Mouse (Mus musculus): ENCODE measurements at regions not wholly inside any gene's neighbourhood (a gene's known extent, or its start where the extent isn't known, plus 50 kb on each side); places are given as distances from the start of the nearest gene placed in this dataset.
"Not testable (repeated sequence)": the region's sequence is repeated elsewhere in the genome, so short reads cannot be mapped to it uniquely, and the experiment has no call there.

DNA sequence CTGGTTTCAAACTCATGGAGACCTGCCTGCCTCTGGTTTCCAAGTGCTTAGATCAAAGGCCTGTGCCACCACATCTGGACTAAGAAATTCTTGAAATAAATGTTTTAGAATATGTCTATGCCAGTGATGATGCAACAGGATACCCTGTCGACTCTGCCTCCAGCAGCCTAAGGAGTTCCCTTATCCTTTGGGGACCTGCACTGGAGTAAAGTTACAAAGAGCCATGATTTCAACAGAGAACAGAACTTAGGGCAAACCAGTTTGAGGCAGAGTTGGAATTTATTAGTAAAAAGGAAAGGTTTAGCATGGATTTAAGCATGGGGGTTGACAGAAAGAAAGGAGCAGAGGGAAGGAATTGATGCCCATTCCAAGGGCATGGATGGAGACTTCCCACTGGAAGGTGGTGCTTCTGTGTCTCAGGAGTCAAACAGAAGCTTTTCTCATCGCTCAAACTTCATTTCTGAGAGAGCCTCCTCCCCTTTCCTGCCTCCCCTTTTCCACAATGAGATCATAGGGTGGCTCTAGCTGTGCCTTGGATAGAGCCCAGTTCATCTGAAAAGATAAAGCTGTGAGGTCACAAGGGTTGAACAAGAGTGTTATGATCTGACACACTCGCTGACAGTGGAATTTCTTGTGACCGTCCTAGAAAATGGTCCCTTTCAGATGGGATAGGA lies 135.2 kb upstream of the Trim24 start:
- ATAC-seq (ENCODE audit: low FRiP score) (no peak), DNase-seq (ENCODE audit: low spot score) (no peak)
- no peaks in the 10 kb centered on the region; the same call in 1 of the 2 replicates for H3K4me1 ChIP-seq (replicated peaks; ENCODE audit: control insufficient read depth, insufficient read depth, low read length)
- no peak overlapping the region for H3K4me2 ChIP-seq (replicated peaks)
- no peaks in the 10 kb centered on the region for H3K27me3 ChIP-seq (ENCODE audit: control insufficient read depth, insufficient read depth, low read length)
- H3K36me3 ChIP-seq (replicated peaks; ENCODE audit: control insufficient read depth, insufficient read depth), result no peaks in the 10 kb centered on the region
- WGBS, result 76% methylated on average over 4 of the region's 4 CpGs
- 0 out of 2 replicates have a peak, but pooled peaks cover 8% of the 10 kb centered on the region for H3K9me3 ChIP-seq (ENCODE audit: control insufficient read depth, low read length)
- no peak overlapping the region for H3K27ac ChIP-seq
- no peak overlapping the region for H3K4me3 ChIP-seq (replicated peaks; ENCODE audit: low read length)
- no peak overlapping the region for H3K9ac ChIP-seq

DNA sequence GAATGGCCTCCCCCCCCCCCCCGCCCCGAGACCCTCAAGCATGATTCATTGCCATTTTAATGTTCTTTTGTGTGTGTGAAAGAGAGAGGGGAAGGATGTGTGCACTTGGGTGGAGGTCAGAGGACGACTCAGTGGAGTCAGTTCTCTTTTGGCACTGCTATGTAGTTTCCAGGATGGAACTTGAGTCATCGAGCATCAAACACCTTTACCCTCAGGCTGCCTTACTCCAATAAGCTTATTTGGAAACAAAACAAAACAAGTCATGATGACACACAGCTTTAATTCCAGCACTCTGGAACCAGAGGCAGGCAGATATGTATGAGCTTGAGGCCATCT lies 134.7 kb upstream of the Trim24 start:
- ATAC-seq (ENCODE audit: low FRiP score), result no peak
- Histone ChIP-seq H3K27ac (no peak overlapping the region), H3K9ac (no peak overlapping the region), H3K36me3 (replicated peaks; ENCODE audit: control insufficient read depth, insufficient read depth) (no peaks in the 10 kb centered on the region), H3K4me1 (replicated peaks; ENCODE audit: control insufficient read depth, insufficient read depth, low read length) (no peaks in the 10 kb centered on the region; the same call in 1 of the 2 replicates), H3K27me3 (ENCODE audit: control insufficient read depth, insufficient read depth, low read length) (no peaks in the 10 kb centered on the region), H3K4me3 (replicated peaks; ENCODE audit: low read length) (no peak overlapping the region), H3K4me2 (replicated peaks) (no peak overlapping the region), H3K9me3 (ENCODE audit: control insufficient read depth, low read length) (0 out of 2 replicates have a peak, but pooled peaks cover 8% of the 10 kb centered on the region)
- 73% methylated on average over 4 of the region's 4 CpGs for WGBS
- no peak for DNase-seq (ENCODE audit: low spot score)

DNA sequence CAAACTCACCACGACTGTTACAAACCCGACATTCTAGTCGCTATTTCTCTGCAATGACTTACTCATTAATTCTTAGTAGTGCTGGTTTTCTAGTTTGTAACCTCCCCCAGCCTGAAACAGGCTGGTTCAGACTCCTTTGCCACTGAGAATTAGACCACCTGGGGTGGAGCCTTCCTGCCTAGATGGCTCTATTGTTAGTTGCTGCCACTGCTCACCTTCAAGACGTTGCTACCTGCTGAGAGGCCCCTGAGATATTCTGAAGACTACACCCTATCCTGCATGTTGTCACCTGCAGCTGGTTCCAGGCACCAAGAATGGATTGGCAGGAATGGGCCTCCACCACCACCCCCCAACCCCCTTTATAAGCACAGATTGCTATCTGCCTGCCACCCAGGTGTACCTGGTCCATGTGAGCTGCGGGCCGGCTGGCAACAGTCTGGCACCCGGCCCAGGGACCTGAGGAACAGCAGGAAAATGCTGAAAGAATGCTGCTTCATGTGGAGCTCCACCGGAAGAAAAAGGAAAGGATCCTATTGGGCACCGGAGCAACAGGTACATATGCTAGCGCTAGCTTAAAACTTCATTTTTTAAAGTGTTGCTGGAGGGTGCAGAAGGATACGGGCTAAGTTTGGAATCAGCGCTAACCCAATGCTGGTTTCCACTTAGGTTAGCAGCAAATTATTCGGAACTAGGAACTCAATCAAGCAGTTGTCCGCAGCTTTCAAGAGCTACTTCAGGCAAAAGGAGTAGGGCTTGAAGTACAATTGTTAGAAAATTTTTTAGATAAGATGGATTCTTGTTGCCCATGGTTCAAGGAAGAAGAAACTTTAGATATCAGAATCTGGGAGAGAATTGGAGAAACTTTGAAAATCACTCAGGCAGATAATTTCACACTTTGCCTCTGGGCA lies 129.4 kb upstream of the Trim24 start:
- WGBS, result 86% methylated on average over 14 of the region's 14 CpGs
- Histone ChIP-seq H3K9me3 (ENCODE audit: control insufficient read depth, low read length) (0 out of 2 replicates have a peak, but pooled peaks cover 8% of the 10 kb centered on the region), H3K36me3 (replicated peaks; ENCODE audit: control insufficient read depth, insufficient read depth) (no peaks in the 10 kb centered on the region), H3K4me3 (replicated peaks; ENCODE audit: low read length) (no peak overlapping the region), H3K27ac (no peak overlapping the region), H3K9ac (no peak overlapping the region), H3K4me1 (replicated peaks; ENCODE audit: control insufficient read depth, insufficient read depth, low read length) (no peaks in the 10 kb centered on the region), H3K27me3 (ENCODE audit: control insufficient read depth, insufficient read depth, low read length) (no peaks in the 10 kb centered on the region), H3K4me2 (replicated peaks) (no peak overlapping the region)
- no peak for ATAC-seq (ENCODE audit: low FRiP score)
- DNase-seq (ENCODE audit: low spot score), result no peak

DNA sequence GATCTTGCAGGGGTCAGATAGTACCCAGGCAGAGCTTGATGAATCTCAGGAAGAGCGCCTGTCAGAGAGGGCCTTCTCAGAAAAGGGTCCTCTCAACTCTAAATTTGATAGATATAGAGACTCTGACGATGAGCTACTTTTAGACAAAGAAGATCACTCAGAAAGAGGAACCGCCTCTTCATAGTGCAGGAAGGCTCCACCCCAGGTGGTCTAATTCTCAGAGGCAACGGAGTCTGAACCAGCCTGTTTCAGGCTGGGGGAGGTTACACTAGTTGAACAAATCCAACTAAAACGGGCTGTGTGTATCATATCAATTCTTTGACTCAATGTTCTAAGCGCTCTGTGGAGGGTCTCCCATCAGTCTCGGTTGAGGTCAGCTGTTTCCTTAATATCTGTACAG lies 128.7 kb upstream of the Trim24 start:
- H3K9me3 ChIP-seq (ENCODE audit: control insufficient read depth, low read length), result 0 out of 2 replicates have a peak, but pooled peaks cover 14% of the 10 kb centered on the region
- not testable (repeated sequence) for ATAC-seq (ENCODE audit: low FRiP score); H3K9ac ChIP-seq; H3K4me3 ChIP-seq (replicated peaks; ENCODE audit: low read length); H3K27me3 ChIP-seq (ENCODE audit: control insufficient read depth, insufficient read depth, low read length); DNase-seq (ENCODE audit: low spot score); H3K27ac ChIP-seq; H3K4me1 ChIP-seq (replicated peaks; ENCODE audit: control insufficient read depth, insufficient read depth, low read length); H3K4me2 ChIP-seq (replicated peaks); H3K36me3 ChIP-seq (replicated peaks; ENCODE audit: control insufficient read depth, insufficient read depth)
- WGBS, result 68% methylated on average over 7 of the region's 7 CpGs

DNA sequence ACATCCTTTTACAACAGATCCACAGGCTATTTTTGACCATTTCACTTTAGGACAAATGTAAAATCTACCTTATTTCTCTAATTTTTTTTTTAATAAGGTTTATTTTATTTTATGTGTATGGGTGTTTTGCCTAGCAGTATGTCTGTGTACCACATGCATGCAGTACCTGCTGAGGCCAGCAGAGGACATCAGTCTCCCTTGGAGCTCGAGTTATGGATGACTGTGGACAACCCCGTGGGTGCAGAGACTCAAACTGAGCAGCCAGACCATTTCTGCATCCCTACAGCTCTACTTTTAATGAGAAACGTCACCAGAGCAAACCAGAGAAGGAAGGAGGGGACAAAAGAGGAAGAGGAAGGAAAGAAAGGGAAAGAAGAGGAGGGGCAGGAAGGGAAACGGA lies 125.9 kb upstream of the Trim24 start:
- ATAC-seq (ENCODE audit: low FRiP score) (no peak), DNase-seq (ENCODE audit: low spot score) (no peak)
- no peaks in the 10 kb centered on the region for H3K4me1 ChIP-seq (replicated peaks; ENCODE audit: control insufficient read depth, insufficient read depth, low read length)
- no peak overlapping the region for H3K4me3 ChIP-seq (replicated peaks; ENCODE audit: low read length)
- H3K27ac ChIP-seq, result no peak overlapping the region
- H3K9me3 ChIP-seq (ENCODE audit: control insufficient read depth, low read length), result 0 out of 2 replicates have a peak, but pooled peaks cover 6% of the 10 kb centered on the region
- WGBS, result 77% methylated on average over 4 of the region's 4 CpGs
- no peak overlapping the region for H3K9ac ChIP-seq
- H3K4me2 ChIP-seq (replicated peaks), result no peak overlapping the region
- H3K36me3 ChIP-seq (replicated peaks; ENCODE audit: control insufficient read depth, insufficient read depth), result no peaks in the 10 kb centered on the region
- H3K27me3 ChIP-seq (ENCODE audit: control insufficient read depth, insufficient read depth, low read length), result no peaks in the 10 kb centered on the region

DNA sequence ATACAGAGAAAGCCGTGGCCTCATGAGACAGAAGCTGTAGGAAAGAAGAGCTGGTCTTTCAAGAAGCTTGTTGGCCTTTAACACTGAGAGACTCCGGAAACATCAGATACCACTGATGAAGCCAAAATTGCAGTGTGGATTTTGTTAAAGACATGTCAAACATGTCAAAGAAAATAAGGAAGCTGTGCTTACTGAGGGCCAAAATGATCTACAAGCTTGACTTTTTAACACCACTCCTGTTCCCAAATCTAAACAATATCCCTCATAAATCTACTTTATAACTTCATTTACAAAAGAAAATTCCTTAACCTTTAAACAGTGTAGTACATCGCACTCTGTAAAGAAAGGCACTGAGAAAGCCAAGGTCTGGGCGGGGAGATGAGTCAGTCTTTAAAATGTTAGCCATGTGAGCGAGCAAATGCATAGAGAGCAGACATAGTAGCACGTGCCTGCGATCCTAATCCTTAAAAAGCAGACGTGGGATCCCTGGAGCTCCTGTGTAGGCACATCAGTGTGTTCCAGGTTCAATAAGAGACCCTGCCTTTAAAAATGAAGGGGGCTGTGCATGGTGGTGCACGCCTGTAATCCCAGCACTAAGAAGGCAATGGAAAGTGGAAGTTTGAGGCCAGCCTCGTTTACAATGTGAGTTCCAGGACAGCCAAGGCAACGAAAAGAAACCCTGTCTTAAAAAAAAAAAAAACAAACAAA lies 125.1 kb upstream of the Trim24 start:
- H3K4me3 ChIP-seq (replicated peaks; ENCODE audit: low read length), result no peak overlapping the region
- ATAC-seq (ENCODE audit: low FRiP score) (no peak), DNase-seq (ENCODE audit: low spot score) (no peak)
- H3K9ac ChIP-seq, result no peak overlapping the region
- WGBS, result 95% methylated on average over 11 of the region's 11 CpGs
- H3K36me3 ChIP-seq (replicated peaks; ENCODE audit: control insufficient read depth, insufficient read depth), result no peaks in the 10 kb centered on the region
- H3K27ac ChIP-seq, result no peak overlapping the region
- no peaks in the 10 kb centered on the region for H3K4me1 ChIP-seq (replicated peaks; ENCODE audit: control insufficient read depth, insufficient read depth, low read length)
- 0 out of 2 replicates have a peak, but pooled peaks cover 6% of the 10 kb centered on the region for H3K9me3 ChIP-seq (ENCODE audit: control insufficient read depth, low read length)
- H3K4me2 ChIP-seq (replicated peaks), result no peak overlapping the region
- H3K27me3 ChIP-seq (ENCODE audit: control insufficient read depth, insufficient read depth, low read length), result no peaks in the 10 kb centered on the region

DNA sequence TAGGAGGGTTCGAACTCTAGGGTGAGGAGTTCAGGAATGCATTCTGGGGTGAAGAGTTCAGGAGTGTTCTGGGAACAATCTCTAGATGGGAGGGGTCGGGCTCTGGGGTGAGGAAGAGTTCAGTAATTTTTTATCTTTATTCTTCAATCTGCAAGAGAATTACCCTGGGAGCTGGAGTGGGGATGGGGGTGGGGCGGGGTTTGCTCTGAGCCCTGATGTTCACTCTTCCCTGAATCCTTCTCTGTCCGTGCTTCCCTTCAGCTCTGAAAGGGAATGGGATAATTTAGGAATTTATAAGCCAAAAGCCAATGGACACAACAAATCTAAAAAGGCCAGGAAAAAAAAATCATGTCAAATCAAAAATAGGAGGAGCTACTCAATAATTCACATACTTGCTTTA lies 122.8 kb upstream of the Trim24 start:
- not testable (repeated sequence) for H3K4me1 ChIP-seq (replicated peaks; ENCODE audit: control insufficient read depth, insufficient read depth, low read length); H3K9ac ChIP-seq; H3K9me3 ChIP-seq (ENCODE audit: control insufficient read depth, low read length); ATAC-seq (ENCODE audit: low FRiP score); DNase-seq (ENCODE audit: low spot score); H3K4me3 ChIP-seq (replicated peaks; ENCODE audit: low read length); H3K36me3 ChIP-seq (replicated peaks; ENCODE audit: control insufficient read depth, insufficient read depth); H3K4me2 ChIP-seq (replicated peaks); H3K27me3 ChIP-seq (ENCODE audit: control insufficient read depth, insufficient read depth, low read length); H3K27ac ChIP-seq
- 82% methylated on average over 4 of the region's 4 CpGs for WGBS

DNA sequence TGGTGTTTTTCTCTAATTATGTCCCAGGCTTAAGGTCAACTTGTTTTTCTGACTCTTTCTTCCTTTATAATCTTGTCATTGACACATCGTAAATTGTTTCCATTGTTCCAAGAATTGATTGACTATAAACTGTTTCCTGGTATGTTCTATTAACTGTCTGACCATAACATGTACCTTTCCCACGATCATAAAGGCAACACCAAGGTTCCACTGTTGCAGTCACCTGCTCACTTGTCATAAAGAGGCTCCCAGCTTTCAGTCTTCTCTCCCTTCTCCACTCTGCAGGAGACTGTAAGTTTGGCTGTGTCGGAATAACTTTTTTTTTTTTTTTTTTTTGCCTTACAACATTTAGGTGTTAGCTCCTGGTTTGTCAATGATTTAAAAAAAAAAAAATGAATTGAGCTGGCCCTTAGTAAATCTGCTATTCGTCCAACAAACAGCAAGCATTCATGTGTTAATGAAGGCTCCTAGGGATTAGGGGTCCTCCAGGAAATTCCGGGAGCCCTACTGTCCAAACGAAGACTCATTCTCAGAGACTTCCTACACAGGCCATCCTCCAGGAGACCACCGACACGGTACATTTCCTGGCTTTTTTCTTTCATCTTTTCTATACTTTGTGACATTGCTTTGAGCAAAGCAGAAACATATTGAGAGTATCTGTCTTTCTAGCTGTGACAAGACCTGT lies 122.2 kb upstream of the Trim24 start:
- Histone ChIP-seq H3K36me3 (replicated peaks; ENCODE audit: control insufficient read depth, insufficient read depth) (no peaks in the 10 kb centered on the region), H3K9ac (no peak overlapping the region), H3K9me3 (ENCODE audit: control insufficient read depth, low read length) (0 out of 2 replicates have a peak, but pooled peaks cover 6% of the 10 kb centered on the region), H3K4me2 (replicated peaks) (no peak overlapping the region), H3K4me3 (replicated peaks; ENCODE audit: low read length) (no peak overlapping the region), H3K4me1 (replicated peaks; ENCODE audit: control insufficient read depth, insufficient read depth, low read length) (no peaks in the 10 kb centered on the region), H3K27ac (no peak overlapping the region), H3K27me3 (ENCODE audit: control insufficient read depth, insufficient read depth, low read length) (no peaks in the 10 kb centered on the region)
- 66% methylated on average over 8 of the region's 8 CpGs for WGBS
- no peak for ATAC-seq (ENCODE audit: low FRiP score)
- no peak for DNase-seq (ENCODE audit: low spot score)
